Mouse (Mus musculus) stomach, postnatal 0 days (tissue): ENCODE data around the gene Tmem273. TPM values are rescaled to one million over a fixed set of nuclear protein-coding genes. Genes with fewer than 3 reads are reported as not detected.

Source experiments
- ATAC-seq: fragments of 200-750 bp; cut with Nextera tagmentation; 2 replicates; pipeline ENCODE4 v1.8.0; 2017; ENCODE audit not compliant: low FRiP score, low TSS enrichment
- DNase-seq: peaks from one replicate; pipeline ENCODE4 v3.0.0-alpha.2; 2016; ENCODE audit warnings: low spot score
- H3K27ac ChIP-seq: fragments of 300-500 bp; sonication (generic); replicated peaks from 2 replicates; pipeline ENCODE4 v1.5.1; 2014; ENCODE audit warnings: mild to moderate bottlenecking, control low read depth
- H3K27me3 ChIP-seq: fragments of 300-500 bp; sonication (generic); 2 replicates; pipeline ENCODE4 v1.6.1; 2014; ENCODE audit warnings: low read length; ENCODE audit not compliant: control insufficient read depth, insufficient read depth
- H3K36me3 ChIP-seq: fragments of 300-500 bp; sonication (generic); 2 replicates; pipeline ENCODE4 v1.6.1; 2014; ENCODE audit warnings: low read length, mixed read lengths; ENCODE audit not compliant: control insufficient read depth, insufficient read depth
- H3K4me1 ChIP-seq: fragments of 300-500 bp; sonication (generic); replicated peaks from 2 replicates; pipeline ENCODE4 v1.6.1; 2014; ENCODE audit warnings: antibody characterized with exemption; ENCODE audit not compliant: control insufficient read depth, insufficient read depth
- H3K4me2 ChIP-seq: fragments of 300-500 bp; sonication (generic); replicated peaks from 2 replicates; pipeline ENCODE4 v1.6.1; 2014; ENCODE audit warnings: low read depth, mild to moderate bottlenecking, control low read depth, moderate library complexity
- H3K4me3 ChIP-seq: fragments of 300-500 bp; sonication (generic); 2 replicates; pipeline ENCODE4 v1.5.1; 2014; ENCODE audit warnings: low read depth, low read length, control low read depth
- H3K9ac ChIP-seq: fragments of 300-500 bp; sonication (generic); 2 replicates; pipeline ENCODE4 v1.6.1; 2014; ENCODE audit warnings: mild to moderate bottlenecking, low read length, control low read depth, mixed read lengths
- H3K9me3 ChIP-seq: fragments of 300-500 bp; sonication (generic); 2 replicates; pipeline ENCODE4 v1.6.1; 2016; ENCODE audit warnings: low read length; ENCODE audit not compliant: control insufficient read depth
- CTCF ChIP-seq: IDR thresholded peaks from 2 replicates; pipeline ENCODE4 v1.5.1; 2016; ENCODE audit warnings: antibody characterized with exemption, low read depth, mild to moderate bottlenecking, moderate library complexity
- EP300 ChIP-seq: optimal IDR thresholded peaks from 2 replicates; pipeline ENCODE3; 2016; ENCODE audit warnings: antibody characterized with exemption
- WGBS: fragments of 180-500 bp; shearing (Covaris S2); extraction: QIAGEN DNeasy Blood & Tissue Kit; methylation state at CpG from one replicate; pipeline ENCODE4 v1.1.7; 2014; 5-methylcytosine and 5-hydroxymethylcytosine counted together
- polyA plus RNA-seq: library from polyadenylated mRNA; unstranded; fragments of >200 nt; fragmentation: Nextera tagmentation; extraction: Ambion mirVana; gene quantifications from 2 replicates; pipeline ENCODE4 v1.2.1, GENCODE M21; 2015

Gene Tmem273
- polyA plus RNA-seq = 0.55 and 0.75 TPM in 2 replicates

GRCm38 (mm10) chr14:32785556-32786130 is at the start of gene Tmem273:
TSS of gene Tmem273 (plus strand) at chr14:32785963.
- TF ChIP-seq CTCF (0 out of 2 replicates have a peak, but pooled peaks have one; percentile 10), EP300 (no peak)
- Histone ChIP-seq H3K4me3 (no peak within 1 kb of the TSS), H3K9me3 (no peaks in the 10 kb centered on the region), H3K27ac (no peak within 1 kb of the TSS), H3K27me3 (no peaks in the 10 kb centered on the region), H3K4me1 (no peaks in the 10 kb centered on the region), H3K9ac (no peak within 1 kb of the TSS), H3K4me2 (no peak within 1 kb of the TSS), H3K36me3 (no peaks in the 10 kb centered on the region)
- 69% methylated on average over 3 of the region's 3 CpGs for WGBS
- DNase-seq (no peak), ATAC-seq (no peak)

GRCm38 (mm10) chr14:32736561-32736960 is 49.2 kb upstream of the Tmem273 start:
- ATAC-seq (no peak), DNase-seq (no peak)
- WGBS = 79% methylated on average over 6 of the region's 6 CpGs
- Histone ChIP-seq H3K27ac (no peak overlapping the region), H3K4me1 (no peaks in the 10 kb centered on the region), H3K4me2 (no peak overlapping the region), H3K36me3 (no peaks in the 10 kb centered on the region), H3K27me3 (no peaks in the 10 kb centered on the region), H3K9ac (no peak overlapping the region), H3K4me3 (no peak overlapping the region), H3K9me3 (no peaks in the 10 kb centered on the region)
- TF ChIP-seq EP300 (no peak), CTCF (no peak)

GRCm38 (mm10) chr14:32738586-32738985 is 47.2 kb upstream of the Tmem273 start:
- Histone ChIP-seq H3K9ac (no peak overlapping the region), H3K4me1 (no peaks in the 10 kb centered on the region), H3K9me3 (no peaks in the 10 kb centered on the region), H3K36me3 (no peaks in the 10 kb centered on the region), H3K4me3 (no peak overlapping the region), H3K27me3 (no peaks in the 10 kb centered on the region), H3K4me2 (no peak overlapping the region), H3K27ac (no peak overlapping the region)
- DNase-seq (no peak), ATAC-seq (no peak)
- no peak for TF ChIP-seq CTCF
- 87% methylated on average over 5 of the region's 5 CpGs for WGBS

GRCm38 (mm10) chr14:32748519-32748918 is 37.2 kb upstream of the Tmem273 start:
- no peak for DNase-seq
- Histone ChIP-seq H3K27me3 (no peaks in the 10 kb centered on the region), H3K9ac (no peak overlapping the region), H3K27ac (no peak overlapping the region), H3K9me3 (no peaks in the 10 kb centered on the region), H3K36me3 (no peaks in the 10 kb centered on the region), H3K4me1 (no peaks in the 10 kb centered on the region), H3K4me2 (no peak overlapping the region), H3K4me3 (no peak overlapping the region)
- ATAC-seq = no peak
- TF ChIP-seq EP300 (no peak), CTCF (no peak)
- 70% methylated on average over 6 of the region's 6 CpGs for WGBS

- 79% methylated on average over 6 of the region's 6 CpGs for WGBS
- no peak overlapping the region for H3K4me3 ChIP-seq
- no peaks in the 10 kb centered on the region for H3K4me1 ChIP-seq
- ATAC-seq (no peak), DNase-seq (no peak)
- TF ChIP-seq EP300 (no peak), CTCF (no peak)
- no peaks in the 10 kb centered on the region for H3K9me3 ChIP-seq
- no peak overlapping the region for H3K4me2 ChIP-seq
- H3K27me3 ChIP-seq = no peaks in the 10 kb centered on the region
- no peak overlapping the region for H3K27ac ChIP-seq
- H3K9ac ChIP-seq = no peak overlapping the region
- no peaks in the 10 kb centered on the region for H3K36me3 ChIP-seq
Observed at GRCm38 (mm10) chr14:32750727-32751126, 35.0 kb upstream of the Tmem273 start.

GRCm38 (mm10) chr14:32754286-32754685 is 31.5 kb upstream of the Tmem273 start:
- Histone ChIP-seq H3K4me3 (no peak overlapping the region), H3K27me3 (no peaks in the 10 kb centered on the region), H3K9ac (no peak overlapping the region), H3K27ac (no peak overlapping the region), H3K36me3 (no peaks in the 10 kb centered on the region), H3K4me1 (no peaks in the 10 kb centered on the region), H3K9me3 (no peaks in the 10 kb centered on the region), H3K4me2 (no peak overlapping the region)
- no peak for ATAC-seq
- DNase-seq = no peak
- TF ChIP-seq EP300 (no peak), CTCF (no peak)
- WGBS = 32% methylated on average over 1 of the region's 1 CpGs
